Mouse (Mus musculus) CH12.LX (cell line): ENCODE measurements around the gene Smarca4. TPM values are rescaled to one million over a fixed set of nuclear protein-coding genes. Genes with fewer than 3 reads are reported as not detected.

Experiments
- DNase-seq: peaks from one replicate; pipeline ENCODE4 v3.0.0-alpha.2; 2013; ENCODE audit errors: extremely low read depth
- H3K27ac ChIP-seq: 2 replicates; pipeline ENCODE4 v1.5.1; 2012; ENCODE audit warnings: low read depth, mild to moderate bottlenecking, control low read depth, moderate library complexity; ENCODE audit not compliant: insufficient read depth
- H3K27me3 ChIP-seq: replicated peaks from 2 replicates; pipeline ENCODE3; 2012; ENCODE audit warnings: inconsistent platforms
- H3K36me3 ChIP-seq, 2 experiments: replicated peaks in 1 of 2; 2 replicates each; pipeline versions ENCODE3 to v1.6.1; 2012; ENCODE audit warnings: inconsistent platforms in 1 of 2, low read length in 1 of 2, mild to moderate bottlenecking in 1 of 2, mixed read lengths in 1 of 2, moderate library complexity in 1 of 2; ENCODE audit not compliant: control insufficient read depth in 1 of 2, insufficient read depth in 1 of 2
- H3K4me1 ChIP-seq, 2 experiments: 2 replicates each; pipeline ENCODE4 v1.6.1; 2012; ENCODE audit warnings: inconsistent platforms in 1 of 2, moderate library complexity in 1 of 2; ENCODE audit not compliant: insufficient read depth in 2 of 2, control insufficient read depth in 1 of 2
- H3K4me2 ChIP-seq: 2 replicates; pipeline ENCODE4 v1.6.1; 2012; ENCODE audit warnings: low read depth, mild to moderate bottlenecking, control low read depth; ENCODE audit not compliant: poor library complexity, insufficient read depth, severe bottlenecking
- H3K4me3 ChIP-seq, 3 experiments: fragments of 150-350 bp in 1 of 3; sonication (generic) in 1 of 3; replicated peaks in 1 of 3; 2 replicates each; pipeline versions ENCODE3 to v1.5.1; 2011 to 2012; ENCODE audit warnings: low read depth in 2 of 3, low read length in 2 of 3, mild to moderate bottlenecking in 2 of 3, moderate library complexity in 2 of 3, control low read depth in 1 of 3, improper control_type of control experiment in 1 of 3, inconsistent platforms in 1 of 3, mixed read lengths in 1 of 3; ENCODE audit not compliant: poor library complexity in 1 of 3
- H3K79me2 ChIP-seq: replicated peaks from 2 replicates; pipeline ENCODE4 v1.6.1; 2012; ENCODE audit warnings: mild to moderate bottlenecking, moderate library complexity; ENCODE audit not compliant: control insufficient read depth, poor library complexity, insufficient read depth, severe bottlenecking; ENCODE audit errors: extremely low read depth
- H3K9ac ChIP-seq: 2 replicates; pipeline ENCODE4 v1.6.1; 2012; ENCODE audit warnings: low read depth, mild to moderate bottlenecking, control low read depth, moderate library complexity; ENCODE audit not compliant: insufficient read depth
- H3K9me3 ChIP-seq: replicated peaks from 2 replicates; pipeline ENCODE3; 2012; ENCODE audit warnings: low read length, inconsistent platforms, mixed read lengths
- BHLHE40 ChIP-seq: IDR thresholded peaks from 2 replicates; pipeline ENCODE4 v1.6.1; 2011; ENCODE audit warnings: mild to moderate bottlenecking, low read depth, low read length, improper control_type of control experiment
- CHD1 ChIP-seq: IDR thresholded peaks from 2 replicates; pipeline ENCODE4 v1.6.1; 2012; ENCODE audit warnings: low read depth, low read length, improper control_type of control experiment, inconsistent platforms
- CTCF ChIP-seq, 2 experiments: IDR thresholded peaks in 1 of 2; conservative IDR thresholded peaks in 1 of 2; 2 replicates each; pipeline ENCODE4 v1.5.1; 2011 to 2012; ENCODE audit warnings: low read depth in 2 of 2, low read length in 2 of 2, improper control_type of control experiment in 1 of 2, inconsistent platforms in 1 of 2, mild to moderate bottlenecking in 1 of 2, moderate library complexity in 1 of 2
- ELF1 ChIP-seq: IDR thresholded peaks from 2 replicates; pipeline ENCODE4 v1.6.1; 2014; ENCODE audit warnings: low read depth, mild to moderate bottlenecking, inconsistent platforms, low read length, improper control_type of control experiment
- ETS1 ChIP-seq: conservative IDR thresholded peaks from 2 replicates; pipeline ENCODE4 v1.6.1; 2012; ENCODE audit warnings: low read depth, mild to moderate bottlenecking, inconsistent platforms, low read length, improper control_type of control experiment, moderate library complexity
- HCFC1 ChIP-seq: IDR thresholded peaks from 2 replicates; pipeline ENCODE4 v1.6.1; 2012; ENCODE audit warnings: low read depth, mild to moderate bottlenecking, inconsistent platforms, low read length, improper control_type of control experiment
- JUN ChIP-seq: IDR thresholded peaks from 2 replicates; pipeline ENCODE4 v1.6.1; 2011; ENCODE audit warnings: low read depth, mild to moderate bottlenecking, low read length, improper control_type of control experiment, moderate library complexity; ENCODE audit not compliant: insufficient read depth
- NELFE ChIP-seq: IDR thresholded peaks from 2 replicates; pipeline ENCODE4 v1.6.1; 2011; ENCODE audit warnings: low read depth, low read length, improper control_type of control experiment
- POLR2AphosphoS2 ChIP-seq: IDR thresholded peaks from 2 replicates; pipeline ENCODE4 v1.6.1; 2011; ENCODE audit warnings: low read depth, low read length, improper control_type of control experiment
- SIN3A ChIP-seq: IDR thresholded peaks from 2 replicates; pipeline ENCODE4 v1.6.1; 2012; ENCODE audit warnings: low read length, improper control_type of control experiment, inconsistent platforms
- TBP ChIP-seq: conservative IDR thresholded peaks from 2 replicates; pipeline ENCODE4 v1.6.1; 2011; ENCODE audit warnings: low read depth, low read length, improper control_type of control experiment
- TCF12 ChIP-seq: IDR thresholded peaks from 2 replicates; pipeline ENCODE4 v1.6.1; 2014; ENCODE audit warnings: low read depth, mild to moderate bottlenecking, inconsistent platforms, low read length, improper control_type of control experiment
- ZC3H11A ChIP-seq: IDR thresholded peaks from 2 replicates; pipeline ENCODE4 v1.6.1; 2012; ENCODE audit warnings: low read depth, mild to moderate bottlenecking, inconsistent platforms, low read length, improper control_type of control experiment
- dilution Hi-C: fragments of 300-500 bp; cut with MboI; formaldehyde crosslinking; loops from 2 replicates; pipeline ENCODE4 v1.14.3; 2020; ENCODE audit warnings: low sequenced_read_pairs; ENCODE audit not compliant: extremely low pct_unique_long_range_greater_than_20kb, extremely low pct_ligation_motif_present
- in situ Hi-C: fragments of 300-500 bp; cut with MboI; formaldehyde crosslinking; loops from 3 replicates; pipeline ENCODE4 v1.14.3; 2019; ENCODE audit warnings: low sequenced_read_pairs, low pct_ligation_motif_present, low pct_unique_long_range_greater_than_20kb, mixed read lengths
- polyA plus RNA-seq: library from polyadenylated mRNA; unstranded; fragments of >175 nt; gene quantifications from 2 replicates; pipeline ENCODE4 v1.2.1, GENCODE M21; 2012; ENCODE audit warnings: low read depth; ENCODE audit not compliant: insufficient read length
- total RNA-seq, 2 experiments: library from RNA; depleted of rRNA; stranded (reverse); fragments of 300-350 nt in 1 of 2; fragments of >200 nt in 1 of 2; gene quantifications; 2 replicates each; pipeline ENCODE4 v1.2.3; 2012 to 2014

The Smarca4 gene
- total and polyA plus RNA-seq, 3 experiments, result 33.8 to 86.2 (median 74.3) TPM

DNA sequence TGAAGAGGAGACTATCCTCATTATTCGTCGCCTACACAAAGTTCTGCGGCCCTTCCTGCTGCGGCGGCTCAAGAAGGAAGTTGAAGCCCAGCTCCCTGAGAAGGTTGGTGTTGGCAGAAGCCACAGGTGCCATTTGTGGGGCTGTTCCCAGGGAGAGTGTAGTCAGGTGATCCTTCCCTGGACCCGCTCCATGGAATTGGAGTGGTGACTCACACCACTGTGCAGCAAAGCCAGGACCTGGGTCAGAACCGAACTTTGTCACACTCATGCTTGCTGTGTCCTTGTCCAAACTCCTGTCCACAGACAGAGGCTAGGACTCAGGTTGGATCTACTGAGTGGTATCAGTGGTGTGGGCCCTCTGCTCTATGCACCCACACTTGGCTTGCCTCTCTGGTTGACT lies 53.0 kb downstream of the Smarca4 start:
- H3K9ac ChIP-seq, result no peak overlapping the region
- TF ChIP-seq ETS1 (no peak), ZC3H11A (no peak), ELF1 (no peak), JUN (no peak), CHD1 (no peak), SIN3A (no peak)
- TF ChIP-seq, all 38 proteins: peak for 0
- H3K79me2 ChIP-seq, result no peaks in the 10 kb centered on the region
- peaks cover 2% of the 10 kb centered on the region for H3K9me3 ChIP-seq
- in situ Hi-C loops (no loop called here), dilution Hi-C loops (no loop called here)
- H3K36me3 ChIP-seq, result peaks cover 93 to 98% of the 10 kb centered on the region in 2 experiments
- peaks cover 0 to 2% of the 10 kb centered on the region in 2 experiments; a peak in 1 of 4 replicates for H3K4me1 ChIP-seq
- DNase-seq, result no peak
- no peak overlapping the region for H3K4me2 ChIP-seq
- no peak overlapping the region for H3K27ac ChIP-seq
- H3K4me3 ChIP-seq, result no peak overlapping the region
- H3K27me3 ChIP-seq, result no peaks in the 10 kb centered on the region

DNA sequence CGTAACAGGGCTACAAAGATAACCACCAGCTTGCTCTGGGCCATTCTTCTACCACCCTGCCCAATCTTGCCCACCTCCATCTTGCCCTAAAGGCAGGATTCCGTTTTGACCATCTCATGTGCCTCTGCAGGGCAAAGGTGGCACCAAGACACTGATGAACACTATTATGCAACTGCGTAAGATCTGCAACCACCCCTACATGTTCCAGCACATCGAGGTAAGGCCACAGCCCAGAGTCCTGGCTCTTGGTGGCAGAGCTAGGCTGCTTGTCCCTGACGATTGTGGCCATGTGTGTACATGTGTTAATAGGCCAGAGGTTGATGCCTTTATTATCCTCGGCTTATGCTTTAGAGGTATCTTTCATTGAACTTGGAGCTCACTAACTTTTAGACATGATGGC lies 54.4 kb downstream of the Smarca4 start:
- DNase-seq, result no peak
- peaks cover 0 to 2% of the 10 kb centered on the region in 2 experiments; a peak in 1 of 4 replicates for H3K4me1 ChIP-seq
- no peak overlapping the region for H3K27ac ChIP-seq
- H3K36me3 ChIP-seq, result peaks cover 94 to 99% of the 10 kb centered on the region in 2 experiments
- in situ Hi-C loops, result no loop called here
- no peak overlapping the region for H3K4me2 ChIP-seq
- no peaks in the 10 kb centered on the region for H3K79me2 ChIP-seq
- no peaks in the 10 kb centered on the region for H3K9me3 ChIP-seq
- no peak for TF ChIP-seq HCFC1
- no peak for TF ChIP-seq POLR2AphosphoS2
- TF ChIP-seq SIN3A, result no peak
- no peak for TF ChIP-seq NELFE
- TF ChIP-seq CHD1, result no peak
- no peak for TF ChIP-seq JUN
- TF ChIP-seq TBP, result no peak
- no peak for TF ChIP-seq TCF12
- H3K27me3 ChIP-seq, result no peaks in the 10 kb centered on the region
- dilution Hi-C loops, result no loop called here
- H3K4me3 ChIP-seq, result no peak overlapping the region
- H3K9ac ChIP-seq, result no peak overlapping the region

DNA sequence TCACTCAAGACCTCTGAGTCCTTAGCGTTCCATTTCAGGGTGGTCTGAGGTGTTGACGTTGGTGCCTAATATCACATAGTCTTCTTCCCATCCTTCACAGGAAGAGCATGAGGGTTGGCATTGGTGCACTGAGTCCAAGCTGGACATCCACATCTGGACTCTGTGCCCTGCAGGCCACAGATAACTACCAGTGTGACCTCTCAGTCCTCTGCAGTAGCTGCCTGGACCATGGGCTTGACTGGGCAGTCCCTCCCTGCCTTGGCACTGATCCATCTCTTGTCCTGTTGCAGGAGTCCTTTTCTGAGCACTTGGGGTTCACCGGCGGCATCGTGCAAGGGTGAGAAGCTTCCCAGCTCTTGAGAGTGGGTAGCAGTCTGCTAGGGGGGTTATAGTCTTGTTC lies 55.8 kb downstream of the Smarca4 start:
- Histone ChIP-seq H3K4me3 (no peak overlapping the region), H3K4me2 (no peak overlapping the region), H3K9ac (no peak overlapping the region), H3K9me3 (no peaks in the 10 kb centered on the region), H3K79me2 (no peaks in the 10 kb centered on the region), H3K27ac (no peak overlapping the region), H3K27me3 (no peaks in the 10 kb centered on the region), H3K4me1 (peaks cover 0 to 2% of the 10 kb centered on the region in 2 experiments; a peak in 1 of 4 replicates), H3K36me3 (peaks cover 94 to 100% of the 10 kb centered on the region in 2 experiments)
- DNase-seq, result no peak
- TF ChIP-seq BHLHE40 (no peak), ZC3H11A (no peak), CTCF (conservative IDR thresholded peaks at IDR 0.05 in 1 of 2, IDR thresholded peaks at IDR 0.05 in 1 of 2; ENCODE audit: low read depth in 2 of 2, low read length in 2 of 2) (no peak)
- in situ Hi-C loops (no loop called here), dilution Hi-C loops (no loop called here)
